Mouse (Mus musculus) liver, adult 2 months (tissue): Measurements from ENCODE around the gene Hcn3.

ENCODE experiments used
- CTCF ChIP-seq: fragments of 200-500 bp; IDR thresholded peaks from 2 replicates; pipeline ENCODE4 v1.5.1; 2011; ENCODE audit warnings: low read depth, low read length, control low read depth
- POLR2A ChIP-seq: fragments of 200-500 bp; IDR thresholded peaks from 2 replicates; pipeline ENCODE4 v1.6.1; 2011; ENCODE audit warnings: low read length, control low read depth; ENCODE audit not compliant: insufficient read depth; ENCODE audit errors: extremely low read depth

- TF ChIP-seq CTCF, result no peak
- no peak for TF ChIP-seq POLR2A
These were observed 18.1 kb upstream of the Hcn3 start for GRCm38 (mm10) chr3:89178107-89178385.
